Mouse (Mus musculus): ENCODE results near the gene Dnm3.

DNA sequence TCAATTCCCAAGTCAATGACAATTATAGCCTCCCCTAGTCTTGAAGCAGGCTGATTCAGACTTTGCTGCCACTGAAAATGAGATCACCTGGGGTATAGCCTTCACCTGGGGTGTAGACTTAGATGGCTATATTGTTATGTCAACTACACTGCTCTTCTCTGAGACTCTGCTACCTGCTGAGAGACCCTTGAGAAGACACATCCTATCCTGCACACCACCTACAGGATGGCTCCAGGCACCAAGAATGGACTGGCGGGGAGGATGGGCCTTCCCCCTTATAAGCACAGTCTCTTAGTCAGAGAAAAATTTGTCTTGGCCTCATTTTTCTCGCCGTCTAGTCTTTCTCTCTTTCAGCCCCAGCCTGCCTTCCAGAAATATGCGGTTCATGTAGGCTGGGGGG is 123.1 kb downstream of the Dnm3 start:
- TF ChIP-seq CTCF (IDR thresholded peaks at IDR 0.05; ENCODE audit: borderline replicate concordance, extremely low read depth, insufficient read depth, insufficient read length) (no peak), POLR2A (IDR thresholded peaks at IDR 0.05; ENCODE audit: borderline replicate concordance, extremely low read depth, insufficient read depth, insufficient read length, poor library complexity, severe bottlenecking) (no peak)
